Mouse (Mus musculus): Measurements from ENCODE around the gene Sun5. TPM values are rescaled to one million over a fixed set of nuclear protein-coding genes. Genes with fewer than 3 reads are reported as not detected.

Gene Sun5
- total RNA-seq (2014; rRNA removed) (not detected in 2 replicates), polyA plus RNA-seq (2015; fragmentation: Nextera tagmentation; extraction: Ambion mirVana) (not detected in 2 replicates)

- 84% methylated on average over 4 of the region's 4 CpGs for WGBS
- Histone ChIP-seq H3K4me2 (ENCODE audit: low read depth, low read length) (no peak within 1 kb of the TSS), H3K4me1 (ENCODE audit: insufficient read depth, low read length) (no peaks in the 10 kb centered on the region), H3K9ac (replicated peaks; ENCODE audit: low read length) (no peak within 1 kb of the TSS), H3K4me3 (ENCODE audit: low read length) (no peak within 1 kb of the TSS), H3K27ac (no peak within 1 kb of the TSS), H3K9me3 (ENCODE audit: low read length) (no peaks in the 10 kb centered on the region), H3K36me3 (ENCODE audit: insufficient read depth, low read length) (no peaks in the 10 kb centered on the region), H3K27me3 (ENCODE audit: insufficient read depth, low read length) (no peaks in the 10 kb centered on the region)
- no peak for TF ChIP-seq CTCF (IDR thresholded peaks at IDR 0.05; ENCODE audit: low read depth)
- DNase-seq (ENCODE audit: low spot score) = no peak
- ATAC-seq = no peak
Observed at GRCm38 (mm10) chr2:153870984-153871383, at the start of gene Sun5. Gene Sun5 (minus strand): TSS chr2:153871084.

GRCm38 (mm10) chr2:153917930-153918329 lies 47.0 kb upstream of the Sun5 start, which contains the start of gene Bpifb3:
Gene Bpifb3 (plus strand): TSS chr2:153918230.
- WGBS = 57% methylated on average over 8 of the region's 8 CpGs
- Histone ChIP-seq H3K4me3 (ENCODE audit: low read length) (no peak within 1 kb of the TSS), H3K27me3 (ENCODE audit: insufficient read depth, low read length) (no peaks in the 10 kb centered on the region), H3K27ac (no peak within 1 kb of the TSS), H3K36me3 (ENCODE audit: insufficient read depth, low read length) (no peaks in the 10 kb centered on the region), H3K9ac (replicated peaks; ENCODE audit: low read length) (no peak within 1 kb of the TSS), H3K4me2 (ENCODE audit: low read depth, low read length) (no peak within 1 kb of the TSS), H3K9me3 (ENCODE audit: low read length) (no peaks in the 10 kb centered on the region), H3K4me1 (ENCODE audit: insufficient read depth, low read length) (no peaks in the 10 kb centered on the region)
- no peak for ATAC-seq
- no peak for DNase-seq (ENCODE audit: low spot score)
- TF ChIP-seq CTCF (IDR thresholded peaks at IDR 0.05; ENCODE audit: low read depth) = no peak

- WGBS = 39% methylated on average over 5 of the region's 5 CpGs
- Histone ChIP-seq H3K36me3 (ENCODE audit: insufficient read depth, low read length) (no peaks in the 10 kb centered on the region), H3K9ac (replicated peaks; ENCODE audit: low read length) (no peak overlapping the region), H3K27me3 (ENCODE audit: insufficient read depth, low read length) (no peaks in the 10 kb centered on the region), H3K27ac (no peak overlapping the region), H3K4me3 (ENCODE audit: low read length) (no peak overlapping the region), H3K4me2 (ENCODE audit: low read depth, low read length) (no peak overlapping the region), H3K9me3 (ENCODE audit: low read length) (no peaks in the 10 kb centered on the region), H3K4me1 (ENCODE audit: insufficient read depth, low read length) (no peaks in the 10 kb centered on the region)
- no peak for DNase-seq (ENCODE audit: low spot score)
- TF ChIP-seq CTCF (IDR thresholded peaks at IDR 0.05; ENCODE audit: low read depth) = no peak
- ATAC-seq = peak; percentile 45; the same call in 1 of the 2 replicates
Observed at GRCm38 (mm10) chr2:153914151-153914550, 43.3 kb upstream of the Sun5 start.

- 92% methylated on average over 4 of the region's 4 CpGs for WGBS
- H3K36me3 ChIP-seq (ENCODE audit: insufficient read depth, low read length) = no peaks in the 10 kb centered on the region
- no peak for TF ChIP-seq CTCF (IDR thresholded peaks at IDR 0.05; ENCODE audit: low read depth)
- no peaks in the 10 kb centered on the region for H3K9me3 ChIP-seq (ENCODE audit: low read length)
- DNase-seq (ENCODE audit: low spot score) (no peak), ATAC-seq (no peak)
- H3K27ac ChIP-seq = no peak overlapping the region
- H3K4me1 ChIP-seq (ENCODE audit: insufficient read depth, low read length) = no peaks in the 10 kb centered on the region
- H3K27me3 ChIP-seq (ENCODE audit: insufficient read depth, low read length) = no peaks in the 10 kb centered on the region
- no peak overlapping the region for H3K4me3 ChIP-seq (ENCODE audit: low read length)
- H3K9ac ChIP-seq (replicated peaks; ENCODE audit: low read length) = no peak overlapping the region
- H3K4me2 ChIP-seq (ENCODE audit: low read depth, low read length) = no peak overlapping the region
Observed at GRCm38 (mm10) chr2:153906626-153907025, 35.7 kb upstream of the Sun5 start.

GRCm38 (mm10) chr2:153902726-153903125 lies 31.8 kb upstream of the Sun5 start:
- no peak for TF ChIP-seq CTCF (IDR thresholded peaks at IDR 0.05; ENCODE audit: low read depth)
- Histone ChIP-seq H3K4me2 (ENCODE audit: low read depth, low read length) (no peak overlapping the region), H3K27me3 (ENCODE audit: insufficient read depth, low read length) (no peaks in the 10 kb centered on the region), H3K9ac (replicated peaks; ENCODE audit: low read length) (no peak overlapping the region), H3K27ac (no peak overlapping the region), H3K36me3 (ENCODE audit: insufficient read depth, low read length) (no peaks in the 10 kb centered on the region), H3K9me3 (ENCODE audit: low read length) (no peaks in the 10 kb centered on the region), H3K4me3 (ENCODE audit: low read length) (no peak overlapping the region), H3K4me1 (ENCODE audit: insufficient read depth, low read length) (no peaks in the 10 kb centered on the region)
- no peak for ATAC-seq
- DNase-seq (ENCODE audit: low spot score) = no peak
- WGBS = 68% methylated on average over 6 of the region's 6 CpGs

- 76% methylated on average over 4 of the region's 4 CpGs for whole genome bisulfite sequencing
- no peak within 1 kb of the TSS for H3K4me2 ChIP-seq (ENCODE audit: low read depth, low read length)
- DNase-seq (ENCODE audit: low spot score) = no peak
- ATAC-seq = no peak
- no peak within 1 kb of the TSS for H3K9ac ChIP-seq (replicated peaks; ENCODE audit: low read length)
- TF ChIP-seq CTCF (IDR thresholded peaks at IDR 0.05; ENCODE audit: low read depth) = no peak
- no peak within 1 kb of the TSS for H3K4me3 ChIP-seq (ENCODE audit: low read length)
- H3K9me3 ChIP-seq (ENCODE audit: low read length) = no peaks in the 10 kb centered on the region
- no peaks in the 10 kb centered on the region for H3K36me3 ChIP-seq (ENCODE audit: insufficient read depth, low read length)
- no peaks in the 10 kb centered on the region for H3K4me1 ChIP-seq (ENCODE audit: insufficient read depth, low read length)
- H3K27me3 ChIP-seq (ENCODE audit: insufficient read depth, low read length) = no peaks in the 10 kb centered on the region
- H3K27ac ChIP-seq = no peak within 1 kb of the TSS
Observed at GRCm38 (mm10) chr2:153900088-153900487, 29.2 kb upstream of the Sun5 start, which contains the start of gene Bpifb6. Gene Bpifb6 (plus strand): TSS chr2:153900388.

GRCm38 (mm10) chr2:153899111-153899510 lies 28.2 kb upstream of the Sun5 start:
- Histone ChIP-seq H3K27me3 (ENCODE audit: insufficient read depth, low read length) (no peaks in the 10 kb centered on the region), H3K4me2 (ENCODE audit: low read depth, low read length) (no peak overlapping the region), H3K9ac (replicated peaks; ENCODE audit: low read length) (no peak overlapping the region), H3K4me3 (ENCODE audit: low read length) (no peak overlapping the region), H3K27ac (no peak overlapping the region), H3K36me3 (ENCODE audit: insufficient read depth, low read length) (no peaks in the 10 kb centered on the region), H3K9me3 (ENCODE audit: low read length) (no peaks in the 10 kb centered on the region), H3K4me1 (ENCODE audit: insufficient read depth, low read length) (no peaks in the 10 kb centered on the region)
- ATAC-seq (no peak), DNase-seq (ENCODE audit: low spot score) (no peak)
- no peak for TF ChIP-seq CTCF (IDR thresholded peaks at IDR 0.05; ENCODE audit: low read depth)
- WGBS = 75% methylated on average over 5 of the region's 5 CpGs

All from hindbrain, postnatal 0 days (tissue).